Mouse (Mus musculus) left cerebral cortex, postnatal 25 days (tissue): ENCODE data around the gene 5430402E10Rik. TPM values are rescaled to one million over a fixed set of nuclear protein-coding genes. Genes with fewer than 3 reads are reported as not detected.
"Not testable (repeated sequence)": the region's sequence is repeated elsewhere in the genome, so short reads cannot be mapped to it uniquely, and the experiment has no call there.

Experiments
- DNase-seq, 2 experiments: peaks; one replicate each; pipeline ENCODE4 v3.0.0; 2022; ENCODE audit warnings: low spot score in 2 of 2, mixed read lengths in 1 of 2
- intact Hi-C: fragments of 180-260 bp; cut with DNase I; formaldehyde crosslinking; loops from one replicate; pipeline ENCODE4 v1.15.1; 2025
- total RNA-seq, 2 experiments: library from RNA; stranded (reverse); gene quantifications; 2 replicates each; pipeline ENCODE4 v1.2.3; 2021

Gene 5430402E10Rik
- total RNA-seq = not detected

GRCm38 (mm10) chrX:77924962-77925361, at the start of gene 5430402E10Rik:
5430402E10Rik (minus strand) TSS chrX:77925062.
- intact Hi-C loops, DNase-seq: not testable (repeated sequence)

GRCm38 (mm10) chrX:77880033-77880432, 44.8 kb downstream of the 5430402E10Rik start:
- DNase-seq, intact Hi-C loops: not testable (repeated sequence)

Other genes starting within 250 kb of the 5430402E10Rik start
- gene Prkx, start 128.8 kb downstream of the 5430402E10Rik start, total RNA-seq = 10 to 100 TPM in 1 of 2 experiments, 1 to 10 TPM in 1; 8.7 to 10.5 TPM
- not detected for gene Pbsn, start 71.4 kb downstream of the 5430402E10Rik start, total RNA-seq
- not detected for gene Gm14744, start 60.3 kb downstream of the 5430402E10Rik start, total RNA-seq
- not detected for gene Obp1a, start 166.3 kb upstream of the 5430402E10Rik start, total RNA-seq
- gene Gm5938, start 200.4 kb upstream of the 5430402E10Rik start, total RNA-seq = not detected